Mouse (Mus musculus): ENCODE data around the gene Spc24. TPM values are rescaled to one million over a fixed set of nuclear protein-coding genes. Genes with fewer than 3 reads are reported as not detected.
A peak's percentile ranks its signal among the peaks of the same experiment; 100 is the strongest.

The Spc24 gene
- polyA plus RNA-seq, 1 experiment from 2014 or later = 80.1 TPM

Small RNA genes lying within 50 kb of the gene (microRNA-seq; reads per million reads assigned to microRNA genes)
- gene Mir7083 (ENCODE audit: borderline number of aligned reads) = 5.0 reads per million, percentile 20 among the genes with 10 or more reads in this experiment

Other genes starting within 250 kb of the Spc24 start
- 5.1 and 6.9 TPM in 2 replicates for gene AB124611, start 234.1 kb downstream of the Spc24 start, polyA plus RNA-seq (2015; fragmentation: Nextera tagmentation; extraction: Ambion mirVana)
- gene Carm1, start 213.4 kb downstream of the Spc24 start, polyA plus RNA-seq (2015; fragmentation: Nextera tagmentation; extraction: Ambion mirVana) = 56.5 and 61.5 TPM in 2 replicates
- 34.6 and 35.4 TPM in 2 replicates for gene Timm29, start 167.6 kb downstream of the Spc24 start, polyA plus RNA-seq (2015; fragmentation: Nextera tagmentation; extraction: Ambion mirVana)
- 28.1 and 29.2 TPM in 2 replicates for gene Yipf2, start 167.5 kb downstream of the Spc24 start, polyA plus RNA-seq (2015; fragmentation: Nextera tagmentation; extraction: Ambion mirVana)
- gene Smarca4, start 144.1 kb downstream of the Spc24 start, polyA plus RNA-seq (2015; fragmentation: Nextera tagmentation; extraction: Ambion mirVana) = 75.5 and 78.5 TPM in 2 replicates
- gene Ldlr, start 36.8 kb downstream of the Spc24 start, polyA plus RNA-seq (2015; fragmentation: Nextera tagmentation; extraction: Ambion mirVana) = 35.5 and 39.4 TPM in 2 replicates
- gene Kank2, start 38.4 kb upstream of the Spc24 start, polyA plus RNA-seq (2015; fragmentation: Nextera tagmentation; extraction: Ambion mirVana) = 25.2 and 26.2 TPM in 2 replicates
- gene Angptl8, start 75.2 kb upstream of the Spc24 start, polyA plus RNA-seq (2015; fragmentation: Nextera tagmentation; extraction: Ambion mirVana) = 0.84 and 1.2 TPM in 2 replicates
- 34.5 and 37.7 TPM in 2 replicates for gene Dock6, start 92.3 kb upstream of the Spc24 start, polyA plus RNA-seq (2015; fragmentation: Nextera tagmentation; extraction: Ambion mirVana)
- gene Rab3d, start 157.9 kb upstream of the Spc24 start, polyA plus RNA-seq (2015; fragmentation: Nextera tagmentation; extraction: Ambion mirVana) = 39.4 and 43.4 TPM in 2 replicates
- gene Ccdc159, start 167.2 kb upstream of the Spc24 start, polyA plus RNA-seq (2015; fragmentation: Nextera tagmentation; extraction: Ambion mirVana) = 4.3 and 5.5 TPM in 2 replicates
- gene Tmem205, start 167.3 kb upstream of the Spc24 start, polyA plus RNA-seq (2015; fragmentation: Nextera tagmentation; extraction: Ambion mirVana) = 56.2 and 58.0 TPM in 2 replicates
- gene Plppr2, start 176.7 kb upstream of the Spc24 start, polyA plus RNA-seq (2015; fragmentation: Nextera tagmentation; extraction: Ambion mirVana) = 13.6 and 15.5 TPM in 2 replicates
- gene Swsap1, start 195.5 kb upstream of the Spc24 start, polyA plus RNA-seq (2015; fragmentation: Nextera tagmentation; extraction: Ambion mirVana) = 5.8 and 6.5 TPM in 2 replicates
- gene Epor, start 203.2 kb upstream of the Spc24 start, polyA plus RNA-seq (2015; fragmentation: Nextera tagmentation; extraction: Ambion mirVana) = 4.4 and 5.3 TPM in 2 replicates
- gene Rgl3, start 229.1 kb upstream of the Spc24 start, polyA plus RNA-seq (2015; fragmentation: Nextera tagmentation; extraction: Ambion mirVana) = 1.4 and 1.8 TPM in 2 replicates
- 5.8 and 11.3 TPM in 2 replicates for gene Ccdc151, start 242.3 kb upstream of the Spc24 start, polyA plus RNA-seq (2015; fragmentation: Nextera tagmentation; extraction: Ambion mirVana)
- gene Prkcsh, start 242.5 kb upstream of the Spc24 start, polyA plus RNA-seq (2015; fragmentation: Nextera tagmentation; extraction: Ambion mirVana) = 116 and 118 TPM in 2 replicates